Mouse (Mus musculus): Measurements from ENCODE around the gene Jph3.

- TF ChIP-seq CTCF (conservative IDR thresholded peaks at IDR 0.05; ENCODE audit: insufficient read depth, insufficient read length, low read depth, low read length) = no peak
- no peak for TF ChIP-seq POLR2A (IDR thresholded peaks at IDR 0.05; ENCODE audit: low read depth, low read length)
These were observed 1.2 kb downstream of the Jph3 start for GRCm38 (mm10) chr8:121730646-121731045.

Measured in kidney, adult 2 months (tissue).